Mouse (Mus musculus) liver, embryonic 14.5 days (tissue): ENCODE measurements around the gene Muc13. TPM values are rescaled to one million over a fixed set of nuclear protein-coding genes. Genes with fewer than 3 reads are reported as not detected.
A peak's percentile ranks its signal among the peaks of the same experiment; 100 is the strongest.

Source experiments
- ATAC-seq: fragments of 200-750 bp; cut with Nextera tagmentation; 2 replicates; pipeline ENCODE4 v1.8.0; 2017; ENCODE audit warnings: moderate number of reproducible peaks, mild to moderate bottlenecking, moderate library complexity; ENCODE audit not compliant: insufficient read depth
- DNase-seq, 3 experiments: peaks; one replicate each; pipeline ENCODE4 v3.0.0-alpha.2; 2012 to 2013; ENCODE audit warnings: low read depth in 3 of 3, low spot score in 3 of 3
- H3K27ac ChIP-seq: fragments of 300-500 bp; sonication (generic); 2 replicates; pipeline ENCODE4 v1.5.1; 2014; ENCODE audit warnings: moderate library complexity, mild to moderate bottlenecking, control low read depth, inconsistent platforms
- H3K27me3 ChIP-seq: fragments of 300-500 bp; sonication (generic); 2 replicates; pipeline ENCODE4 v1.6.1; 2014; ENCODE audit warnings: mild to moderate bottlenecking, low read length, moderate library complexity; ENCODE audit not compliant: control insufficient read depth, insufficient read depth
- H3K36me3 ChIP-seq: fragments of 300-500 bp; sonication (generic); replicated peaks from 2 replicates; pipeline ENCODE4 v1.6.1; 2014; ENCODE audit warnings: low read depth; ENCODE audit not compliant: control insufficient read depth, insufficient read depth
- H3K4me1 ChIP-seq, 2 experiments: fragments of 200-500 bp in 1 of 2; fragments of 300-500 bp in 1 of 2; sonication (generic) in 1 of 2; replicated peaks; 2 replicates each; pipeline ENCODE4 v1.6.1; 2012 to 2014; ENCODE audit warnings: antibody characterized with exemption in 1 of 2, inconsistent platforms in 1 of 2, low read length in 1 of 2; ENCODE audit not compliant: control insufficient read depth in 2 of 2, insufficient read depth in 2 of 2
- H3K4me2 ChIP-seq: fragments of 300-500 bp; sonication (generic); 2 replicates; pipeline ENCODE4 v1.6.1; 2014; ENCODE audit warnings: low read depth, mild to moderate bottlenecking, control low read depth, moderate library complexity
- H3K4me3 ChIP-seq, 2 experiments: fragments of 200-500 bp in 1 of 2; fragments of 300-500 bp in 1 of 2; sonication (generic) in 1 of 2; 2 replicates each; pipeline ENCODE4 v1.5.1; 2012 to 2014; ENCODE audit warnings: low read depth in 2 of 2, low read length in 2 of 2, mild to moderate bottlenecking in 2 of 2, control low read depth in 1 of 2, inconsistent platforms in 1 of 2, moderate library complexity in 1 of 2; ENCODE audit not compliant: insufficient read depth in 1 of 2
- H3K9ac ChIP-seq: fragments of 300-500 bp; sonication (generic); replicated peaks from 2 replicates; pipeline ENCODE4 v1.6.1; 2014; ENCODE audit warnings: mild to moderate bottlenecking, control low read depth, moderate library complexity
- H3K9me3 ChIP-seq: fragments of 300-500 bp; sonication (generic); 2 replicates; pipeline ENCODE4 v1.6.1; 2016; ENCODE audit warnings: low read length, mixed read lengths; ENCODE audit not compliant: control insufficient read depth
- CTCF ChIP-seq: IDR thresholded peaks from 2 replicates; pipeline ENCODE4 v1.5.1; 2016; ENCODE audit warnings: antibody characterized with exemption, low read depth, control low read depth
- EP300 ChIP-seq: IDR thresholded peaks from 2 replicates; pipeline ENCODE4 v1.6.1; 2016; ENCODE audit warnings: antibody characterized with exemption, low read depth
- WGBS: fragments of 180-500 bp; shearing (Covaris S2); extraction: QIAGEN DNeasy Blood & Tissue Kit; methylation state at CpG from one replicate; pipeline ENCODE4 v1.1.7; 2014; ENCODE audit not compliant: insufficient replicate concordance; 5-methylcytosine and 5-hydroxymethylcytosine counted together
- polyA plus RNA-seq, 2 experiments: library from polyadenylated mRNA; depleted of rRNA in 1 of 2; stranded (reverse) in 1 of 2; unstranded in 1 of 2; fragments of >200 nt; fragmentation: Nextera tagmentation in 1 of 2; extraction: Ambion mirVana in 1 of 2; gene quantifications; 2 replicates each; pipeline versions ENCODE4 v1.2.1 to v1.2.3; 2012 to 2014

Gene Muc13
- polyA plus RNA-seq, 2 experiments = 1.4 to 1.9 TPM

GRCm38 (mm10) chr16:33795887-33796286 lies 2.0 kb downstream of the Muc13 start:
- Histone ChIP-seq H3K4me3 (no peak overlapping the region), H3K4me2 (no peak overlapping the region), H3K27ac (no peak overlapping the region)

GRCm38 (mm10) chr16:33796756-33797155 lies 2.9 kb downstream of the Muc13 start:
- DNase-seq = no peak
- H3K27me3 ChIP-seq = no peaks in the 10 kb centered on the region
- TF ChIP-seq EP300 (no peak), CTCF (no peak)
- no peak for ATAC-seq
- peaks cover 4 to 17% of the 10 kb centered on the region in 2 experiments; a peak in 3 of 4 replicates for H3K4me1 ChIP-seq
- H3K4me2 ChIP-seq = no peak overlapping the region
- no peaks in the 10 kb centered on the region for H3K9me3 ChIP-seq
- H3K36me3 ChIP-seq = no peaks in the 10 kb centered on the region
- H3K9ac ChIP-seq = no peak overlapping the region
- no peak overlapping the region for H3K4me3 ChIP-seq
- no peak overlapping the region for H3K27ac ChIP-seq
- 40% methylated on average over 3 of the region's 3 CpGs for WGBS

More at GRCm38 (mm10) chr16:33795887-33796286, 2.0 kb downstream of the Muc13 start:
- TF ChIP-seq EP300 (no peak), CTCF (no peak)
- no peak overlapping the region for H3K9ac ChIP-seq
- H3K4me1 ChIP-seq = peaks cover 4 to 17% of the 10 kb centered on the region in 2 experiments; a peak in 3 of 4 replicates
- no peaks in the 10 kb centered on the region for H3K9me3 ChIP-seq
- WGBS = 13% methylated on average over 6 of the region's 6 CpGs
- no peaks in the 10 kb centered on the region for H3K27me3 ChIP-seq
- no peak for ATAC-seq
- H3K36me3 ChIP-seq = no peaks in the 10 kb centered on the region
- no peak for DNase-seq

GRCm38 (mm10) chr16:33797860-33798259 lies 4.0 kb downstream of the Muc13 start:
- TF ChIP-seq EP300 = no peak
- peak; percentile 73 for TF ChIP-seq CTCF
- Histone ChIP-seq H3K27ac (no peak overlapping the region), H3K4me3 (no peak overlapping the region), H3K9ac (no peak overlapping the region), H3K4me1 (peaks cover 4 to 14% of the 10 kb centered on the region in 2 experiments; a peak in 3 of 4 replicates), H3K9me3 (no peaks in the 10 kb centered on the region), H3K4me2 (no peak overlapping the region), H3K36me3 (no peaks in the 10 kb centered on the region), H3K27me3 (no peaks in the 10 kb centered on the region)
- no peak for ATAC-seq
- DNase-seq = peak in 1 of 3 experiments; percentile 31
- 27% methylated on average over 5 of the region's 5 CpGs for WGBS

DNA sequence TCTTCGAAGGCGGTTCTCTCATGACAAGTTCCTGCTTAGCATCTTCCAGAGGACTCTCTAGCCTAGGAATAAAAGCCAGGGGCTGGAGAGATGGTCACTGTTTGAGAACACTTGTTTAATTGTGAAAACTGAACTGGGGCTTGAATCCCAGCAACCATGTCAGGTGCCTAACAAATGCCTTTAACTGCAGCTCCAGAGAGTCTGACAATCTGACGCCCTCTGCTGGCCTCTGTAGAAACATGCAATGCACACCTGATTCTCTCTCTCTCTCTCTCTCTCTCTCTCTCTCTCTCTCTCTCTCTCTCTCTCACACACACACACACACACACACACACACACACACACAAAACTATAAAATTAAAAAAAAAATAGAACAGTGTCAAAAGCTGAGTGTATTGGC lies 16.2 kb downstream of the Muc13 start:
- ATAC-seq = no peak
- H3K4me1 ChIP-seq = no peaks in the 10 kb centered on the region
- no peaks in the 10 kb centered on the region for H3K9me3 ChIP-seq
- no peak for TF ChIP-seq EP300
- peak; percentile 55 for TF ChIP-seq CTCF
- H3K4me2 ChIP-seq = no peak overlapping the region
- H3K27ac ChIP-seq = no peak overlapping the region
- WGBS = 70% methylated on average over 3 of the region's 3 CpGs
- no peak overlapping the region for H3K4me3 ChIP-seq
- DNase-seq = no peak
- H3K9ac ChIP-seq = no peak overlapping the region
- no peaks in the 10 kb centered on the region for H3K36me3 ChIP-seq
- no peaks in the 10 kb centered on the region for H3K27me3 ChIP-seq

- 0 out of 4 replicates have a peak, but pooled peaks cover 0 to 2% of the 10 kb centered on the region in 2 experiments for H3K4me1 ChIP-seq
- H3K36me3 ChIP-seq = no peaks in the 10 kb centered on the region
- no peaks in the 10 kb centered on the region for H3K9me3 ChIP-seq
- no peak overlapping the region for H3K4me3 ChIP-seq
- no peak overlapping the region for H3K9ac ChIP-seq
- no peak for TF ChIP-seq CTCF
- no peak for TF ChIP-seq EP300
- no peak overlapping the region for H3K4me2 ChIP-seq
- ATAC-seq (no peak), DNase-seq (no peak)
- H3K27me3 ChIP-seq = no peaks in the 10 kb centered on the region
- no peak overlapping the region for H3K27ac ChIP-seq
- 67% methylated on average over 7 of the region's 7 CpGs for WGBS
Observed at GRCm38 (mm10) chr16:33818413-33819165, 24.8 kb downstream of the Muc13 start.
